Mouse (Mus musculus) spleen, adult 2 months (tissue): ENCODE data around the gene Scnn1a. TPM values are rescaled to one million over a fixed set of nuclear protein-coding genes. Genes with fewer than 3 reads are reported as not detected.

Experiments
- DNase-seq, 2 experiments: peaks; one replicate each; pipeline versions ENCODE4 v3.0.0 to v3.0.0-alpha.2; 2012 to 2021; ENCODE audit warnings: low spot score in 2 of 2, low read depth in 1 of 2
- H3K27ac ChIP-seq: fragments of 200-500 bp; 2 replicates; pipeline ENCODE4 v1.5.1; 2012; ENCODE audit warnings: low read length, inconsistent platforms; ENCODE audit not compliant: insufficient read depth
- H3K27me3 ChIP-seq: fragments of 200-500 bp; 2 replicates; pipeline ENCODE4 v1.6.1; 2012; ENCODE audit warnings: mild to moderate bottlenecking, moderate library complexity, low read length, inconsistent platforms; ENCODE audit not compliant: control insufficient read depth, insufficient read depth
- H3K36me3 ChIP-seq: fragments of 200-500 bp; 2 replicates; pipeline ENCODE4 v1.6.1; 2012; ENCODE audit warnings: mild to moderate bottlenecking, low read length, inconsistent platforms; ENCODE audit not compliant: control insufficient read depth, insufficient read depth
- H3K4me1 ChIP-seq: fragments of 200-500 bp; 2 replicates; pipeline ENCODE4 v1.6.1; 2011; ENCODE audit warnings: inconsistent platforms; ENCODE audit not compliant: control insufficient read depth, insufficient read depth, insufficient read length
- H3K4me3 ChIP-seq: fragments of 200-500 bp; 2 replicates; pipeline ENCODE4 v1.5.1; 2011; ENCODE audit warnings: mild to moderate bottlenecking, inconsistent platforms; ENCODE audit not compliant: insufficient read depth, insufficient read length; ENCODE audit errors: extremely low read depth
- CTCF ChIP-seq: fragments of 200-500 bp; IDR thresholded peaks from 2 replicates; pipeline ENCODE4 v1.5.1; 2011; ENCODE audit warnings: mild to moderate bottlenecking, inconsistent platforms; ENCODE audit not compliant: insufficient read depth, insufficient read length, insufficient replicate concordance; ENCODE audit errors: extremely low read depth
- POLR2A ChIP-seq: fragments of 200-500 bp; IDR thresholded peaks from 2 replicates; pipeline ENCODE4 v1.6.1; 2011; ENCODE audit warnings: low read depth, low read length, inconsistent platforms
- WGBS: fragments of 180-500 bp; shearing (Covaris S2); methylation state at CpG from one replicate; pipeline ENCODE4 v1.1.7; 2018; 5-methylcytosine and 5-hydroxymethylcytosine counted together
- polyA plus RNA-seq: library from polyadenylated mRNA; depleted of rRNA; stranded (reverse); fragments of >200 nt; gene quantifications from 2 replicates; pipeline ENCODE4 v1.2.3, GENCODE M21; 2012

The Scnn1a gene
- polyA plus RNA-seq, 1 experiment, result 1.5 TPM

- WGBS, result 27% methylated on average over 8 of the region's 8 CpGs
- no peak overlapping the region for H3K4me3 ChIP-seq
- no peak overlapping the region for H3K27ac ChIP-seq
- H3K27me3 ChIP-seq, result no peaks in the 10 kb centered on the region; the same call in 1 of the 2 replicates
- H3K36me3 ChIP-seq, result peaks cover 4% of the 10 kb centered on the region; the same call in 1 of the 2 replicates
- peaks cover 15% of the 10 kb centered on the region; the same call in 1 of the 2 replicates for H3K4me1 ChIP-seq
- no peak for TF ChIP-seq CTCF
- no peak for TF ChIP-seq POLR2A
- no peak for DNase-seq
Observed at GRCm38 (mm10) chr6:125364448-125364847, 44.0 kb downstream of the Scnn1a start.

- no peak for DNase-seq
- WGBS, result 65% methylated on average over 5 of the region's 5 CpGs
- H3K27me3 ChIP-seq, result no peaks in the 10 kb centered on the region; the same call in 1 of the 2 replicates
Observed at GRCm38 (mm10) chr6:125365522-125365921, 45.1 kb downstream of the Scnn1a start.

GRCm38 (mm10) chr6:125366133-125366532, 45.7 kb downstream of the Scnn1a start:
- WGBS, result 73% methylated on average over 1 of the region's 1 CpGs
- no peak for TF ChIP-seq POLR2A
- TF ChIP-seq CTCF, result no peak
- Histone ChIP-seq H3K27me3 (no peaks in the 10 kb centered on the region; the same call in 1 of the 2 replicates), H3K27ac (no peak overlapping the region), H3K4me1 (peaks cover 15% of the 10 kb centered on the region; the same call in 1 of the 2 replicates), H3K4me3 (no peak overlapping the region), H3K36me3 (peaks cover 4% of the 10 kb centered on the region; the same call in 1 of the 2 replicates)
- DNase-seq, result no peak

More at GRCm38 (mm10) chr6:125365522-125365921, 45.1 kb downstream of the Scnn1a start:
- Histone ChIP-seq H3K27ac (no peak overlapping the region), H3K4me3 (no peak overlapping the region), H3K4me1 (peaks cover 15% of the 10 kb centered on the region; the same call in 1 of the 2 replicates), H3K36me3 (peaks cover 4% of the 10 kb centered on the region; the same call in 1 of the 2 replicates)
- no peak for TF ChIP-seq POLR2A
- TF ChIP-seq CTCF, result no peak

GRCm38 (mm10) chr6:125367758-125368371, 47.4 kb downstream of the Scnn1a start:
- H3K36me3 ChIP-seq, result no peaks in the 10 kb centered on the region
- no peak overlapping the region for H3K4me3 ChIP-seq
- no peaks in the 10 kb centered on the region; the same call in 1 of the 2 replicates for H3K27me3 ChIP-seq
- TF ChIP-seq CTCF, result no peak
- TF ChIP-seq POLR2A, result no peak
- peaks cover 15% of the 10 kb centered on the region; the same call in 1 of the 2 replicates for H3K4me1 ChIP-seq
- 4% methylated on average over 4 of the region's 4 CpGs for WGBS
- H3K27ac ChIP-seq, result peak overlapping the region; percentile 47
- DNase-seq, result no peak

- Histone ChIP-seq H3K4me3 (no peak overlapping the region), H3K4me1 (peaks cover 3% of the 10 kb centered on the region), H3K27ac (no peak overlapping the region), H3K36me3 (no peaks in the 10 kb centered on the region), H3K27me3 (peaks cover 3% of the 10 kb centered on the region; the same call in 1 of the 2 replicates)
- TF ChIP-seq CTCF, result no peak
- TF ChIP-seq POLR2A, result no peak
- DNase-seq, result no peak
- 87% methylated on average over 6 of the region's 6 CpGs for WGBS
Observed at GRCm38 (mm10) chr6:125377042-125377441, 56.6 kb downstream of the Scnn1a start.

- H3K27ac ChIP-seq, result no peak overlapping the region
- TF ChIP-seq CTCF (no peak), POLR2A (no peak)
- DNase-seq, result no peak
- H3K36me3 ChIP-seq, result no peaks in the 10 kb centered on the region
- 51% methylated on average over 16 of the region's 16 CpGs for WGBS
- peaks cover 3% of the 10 kb centered on the region for H3K4me1 ChIP-seq
- no peak overlapping the region for H3K4me3 ChIP-seq
- peaks cover 3% of the 10 kb centered on the region; the same call in 1 of the 2 replicates for H3K27me3 ChIP-seq
Observed at GRCm38 (mm10) chr6:125377582-125378451, 57.4 kb downstream of the Scnn1a start.
